Mouse (Mus musculus) spleen, adult 2 months (tissue): ENCODE measurements around the gene Psmb7.

Experiments used
- CTCF ChIP-seq: fragments of 200-500 bp; IDR thresholded peaks from 2 replicates; pipeline ENCODE4 v1.5.1; 2011; ENCODE audit warnings: mild to moderate bottlenecking, inconsistent platforms; ENCODE audit not compliant: insufficient read depth, insufficient read length, insufficient replicate concordance; ENCODE audit errors: extremely low read depth
- POLR2A ChIP-seq: fragments of 200-500 bp; IDR thresholded peaks from 2 replicates; pipeline ENCODE4 v1.6.1; 2011; ENCODE audit warnings: low read depth, low read length, inconsistent platforms

DNA sequence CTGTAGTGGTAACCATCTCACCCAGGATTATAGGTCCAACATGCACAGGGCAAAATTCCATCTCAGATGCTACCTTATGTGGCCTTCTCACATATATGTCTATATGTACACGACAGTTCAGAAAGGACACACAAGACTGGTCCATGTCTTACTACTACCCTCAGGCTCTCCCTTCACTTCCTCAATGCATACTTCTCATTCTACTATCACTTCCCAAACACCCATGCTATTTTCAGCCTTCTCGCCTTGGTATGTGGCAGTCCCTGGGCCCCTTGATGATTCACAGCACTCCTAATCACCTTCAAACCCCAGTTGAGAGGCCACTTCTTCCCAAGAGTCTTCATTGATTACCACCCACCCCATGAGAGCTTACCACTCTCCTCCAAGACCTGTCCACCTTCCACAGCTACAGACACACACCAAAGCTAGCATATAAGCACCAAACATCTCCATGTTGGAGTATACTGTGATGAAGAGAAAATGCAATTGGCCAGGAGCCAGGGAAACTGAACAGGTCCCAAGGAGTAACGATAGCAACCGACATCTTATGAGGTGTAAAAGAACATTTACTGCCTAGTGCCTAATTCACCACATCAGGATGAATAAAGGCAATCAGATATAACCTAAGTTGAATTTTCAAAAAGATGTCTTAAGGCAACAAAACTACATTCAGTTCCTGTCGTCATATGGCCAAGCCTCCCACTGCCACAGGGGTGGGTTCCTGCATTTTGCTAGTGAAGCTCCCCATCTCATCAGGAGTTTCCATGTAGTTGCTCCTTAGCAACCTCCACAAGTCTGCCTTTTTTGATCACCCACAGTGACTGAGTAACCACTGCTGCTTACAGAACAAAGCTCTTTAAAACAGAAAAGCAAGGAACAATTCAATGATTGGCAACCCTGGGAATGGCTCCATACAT lies 26.7 kb downstream of the Psmb7 start:
- no peak for TF ChIP-seq POLR2A
- no peak for TF ChIP-seq CTCF
